Mouse (Mus musculus): ENCODE results near the gene Arel1. TPM values are rescaled to one million over a fixed set of nuclear protein-coding genes. Genes with fewer than 3 reads are reported as not detected.

The Arel1 gene
- 27.8 and 28.7 TPM in 2 replicates for polyA plus RNA-seq (2016; fragmentation: Nextera tagmentation; extraction: Ambion mirVana)

DNA sequence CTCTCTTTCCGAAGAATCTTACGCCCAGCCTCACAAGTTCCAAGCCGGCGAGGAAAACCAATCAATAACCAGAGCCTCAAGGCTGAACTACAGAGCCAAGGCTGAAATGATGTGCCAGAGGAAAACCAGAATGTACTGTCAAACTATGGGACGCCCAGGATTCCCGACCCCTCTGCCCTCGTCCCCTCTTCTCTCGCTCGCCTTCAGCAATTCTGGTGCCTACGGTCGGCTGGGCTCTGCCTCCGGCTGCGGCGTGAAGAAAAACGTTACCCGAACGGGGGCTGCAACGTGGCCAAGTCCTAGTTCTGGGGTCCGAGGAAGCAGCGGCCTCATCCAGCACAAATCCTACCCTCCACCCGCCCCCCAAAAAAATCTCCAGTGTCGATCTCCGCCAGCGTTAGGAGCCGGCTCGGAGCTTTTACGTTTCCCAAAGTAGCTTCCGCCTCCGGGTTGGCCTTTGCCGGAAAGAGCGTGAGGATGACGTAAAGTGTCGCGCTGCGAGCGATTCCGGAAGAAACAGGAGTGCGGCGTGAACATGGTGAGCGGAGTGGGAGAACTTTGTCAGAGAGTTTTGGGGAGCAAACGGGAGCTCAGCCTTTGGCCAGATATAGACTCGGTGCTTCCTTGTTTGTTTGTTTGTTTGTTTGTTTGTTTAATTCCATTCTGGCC is at the start of gene Arel1, which contains the start of gene Fcf1:
Gene Arel1 (minus strand): TSS at position 473 of the 669 bp plus-strand sequence.
Gene Fcf1 (plus strand): TSS at position 470 of the 669 bp plus-strand sequence.
- ATAC-seq (ENCODE audit: low FRiP score, low read depth): peak; percentile 25; the same call in 1 of the 2 replicates
- H3K9me3 ChIP-seq: no peaks in the 10 kb centered on the region
- WGBS: under 1% methylated on average over 42 of the region's 42 CpGs
- H3K4me1 ChIP-seq: peaks cover 19% of the 10 kb centered on the region
- peak within 1 kb of the TSS; percentile 96 for H3K4me2 ChIP-seq (replicated peaks)
- H3K36me3 ChIP-seq: peaks cover 20% of the 10 kb centered on the region
- H3K4me3 ChIP-seq: peak within 1 kb of the TSS; percentile 84
- peak within 1 kb of the TSS; percentile 84 for H3K9ac ChIP-seq
- H3K27me3 ChIP-seq (replicated peaks): no peaks in the 10 kb centered on the region
- no peak within 1 kb of the TSS for H3K27ac ChIP-seq

DNA sequence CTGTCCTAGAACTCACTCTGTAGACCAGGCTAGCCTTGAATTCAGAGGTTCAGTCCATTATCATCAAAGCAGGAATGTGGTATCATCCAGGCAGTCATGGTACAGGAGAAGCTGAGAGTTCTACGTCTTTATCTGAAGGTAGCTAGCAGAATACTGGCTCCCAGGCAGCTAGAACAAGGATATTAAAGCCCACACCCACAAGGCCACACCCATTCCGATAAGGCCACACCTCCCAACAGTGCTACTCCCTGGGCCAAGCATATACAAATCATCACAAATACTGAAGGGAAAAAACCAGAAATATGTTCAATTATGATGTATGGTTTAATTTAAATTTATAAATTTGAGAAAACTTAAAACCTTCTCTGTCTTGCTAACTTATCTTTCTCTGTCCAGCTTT is 41.5 kb upstream of the Arel1 start:
- Histone ChIP-seq H3K4me2 (replicated peaks) (no peak overlapping the region), H3K4me1 (no peaks in the 10 kb centered on the region), H3K27me3 (replicated peaks) (no peaks in the 10 kb centered on the region), H3K9me3 (no peaks in the 10 kb centered on the region), H3K36me3 (peaks cover 42% of the 10 kb centered on the region), H3K9ac (no peak overlapping the region), H3K4me3 (no peak overlapping the region), H3K27ac (no peak overlapping the region)
- WGBS: 94% methylated on average over 2 of the region's 2 CpGs
- no peak for ATAC-seq (ENCODE audit: low FRiP score, low read depth)

DNA sequence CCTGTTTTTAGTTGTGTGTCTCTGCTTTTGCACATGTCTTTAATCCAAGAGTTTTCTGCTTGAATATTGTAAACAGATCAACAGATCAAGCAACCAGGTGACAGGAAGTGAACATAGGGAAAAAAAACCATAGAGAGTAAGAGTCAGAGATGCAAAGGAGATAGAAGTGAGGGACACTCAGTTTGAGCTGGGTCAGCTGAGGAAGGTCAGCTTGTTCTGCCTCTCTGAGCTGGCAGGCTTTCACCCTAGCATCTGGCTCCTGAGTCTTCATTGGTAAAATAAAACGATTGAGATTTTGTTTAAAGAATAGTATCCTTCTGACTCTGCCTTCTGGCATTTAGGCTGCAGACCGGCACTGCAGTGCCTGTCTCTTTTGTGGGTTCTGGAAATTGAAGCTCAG is 39.8 kb upstream of the Arel1 start:
- peaks cover 31% of the 10 kb centered on the region for H3K36me3 ChIP-seq
- no peaks in the 10 kb centered on the region for H3K27me3 ChIP-seq (replicated peaks)
- H3K4me2 ChIP-seq (replicated peaks): no peak overlapping the region
- H3K4me1 ChIP-seq: no peaks in the 10 kb centered on the region
- WGBS: 99% methylated on average over 2 of the region's 2 CpGs
- no peak overlapping the region for H3K4me3 ChIP-seq
- no peaks in the 10 kb centered on the region for H3K9me3 ChIP-seq
- no peak overlapping the region for H3K27ac ChIP-seq
- H3K9ac ChIP-seq: no peak overlapping the region
- ATAC-seq (ENCODE audit: low FRiP score, low read depth): no peak

DNA sequence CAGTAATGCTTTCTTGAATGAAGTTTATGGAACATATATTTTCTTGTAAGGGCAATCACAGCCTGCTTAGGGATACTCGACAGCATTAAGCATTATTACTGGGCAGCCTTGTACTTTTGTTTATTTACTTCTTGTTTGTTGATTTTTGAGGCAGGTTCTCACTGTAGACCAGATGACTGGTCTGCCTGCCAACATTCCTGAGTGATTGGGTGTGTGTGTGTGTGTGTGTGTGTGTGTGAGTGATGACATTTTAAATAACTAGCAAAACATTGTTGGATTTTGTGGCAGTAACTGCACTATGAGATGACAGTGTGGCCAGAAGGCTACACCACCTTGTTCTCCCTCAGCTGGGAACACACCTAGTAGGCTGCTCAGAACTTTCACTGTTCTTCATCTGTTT is 39.1 kb upstream of the Arel1 start:
- Histone ChIP-seq H3K9me3 (no peaks in the 10 kb centered on the region), H3K27me3 (replicated peaks) (no peaks in the 10 kb centered on the region), H3K36me3 (peaks cover 24% of the 10 kb centered on the region), H3K4me1 (no peaks in the 10 kb centered on the region), H3K4me2 (replicated peaks) (no peak overlapping the region), H3K9ac (no peak overlapping the region), H3K27ac (no peak overlapping the region), H3K4me3 (no peak overlapping the region)
- ATAC-seq (ENCODE audit: low FRiP score, low read depth): no peak
- 91% methylated on average over 1 of the region's 1 CpGs for WGBS

DNA sequence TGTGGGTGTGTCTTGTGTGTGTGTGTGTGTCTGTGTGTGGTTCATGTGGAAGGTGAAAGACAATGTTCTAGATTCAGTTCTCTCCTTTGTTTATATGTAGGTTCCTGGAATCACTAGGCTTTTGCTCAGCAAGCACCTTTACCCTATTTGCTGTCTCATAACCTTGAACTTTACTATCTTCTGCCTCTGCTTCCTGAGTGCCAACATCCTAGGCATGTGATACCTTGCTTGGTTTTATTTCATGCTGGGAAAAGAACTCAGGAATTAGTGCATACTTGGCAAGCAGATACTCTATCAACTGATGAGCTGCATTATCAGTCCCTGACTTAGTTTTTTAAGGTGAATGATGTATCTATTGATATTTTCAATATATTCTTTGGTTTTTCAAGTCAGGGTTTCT is 36.3 kb upstream of the Arel1 start:
- H3K4me2 ChIP-seq (replicated peaks): no peak overlapping the region
- no peaks in the 10 kb centered on the region for H3K4me1 ChIP-seq
- no peaks in the 10 kb centered on the region for H3K9me3 ChIP-seq
- no peak overlapping the region for H3K27ac ChIP-seq
- no peak for ATAC-seq (ENCODE audit: low FRiP score, low read depth)
- H3K36me3 ChIP-seq: peaks cover 4% of the 10 kb centered on the region; the same call in 1 of the 2 replicates
- H3K9ac ChIP-seq: no peak overlapping the region
- H3K27me3 ChIP-seq (replicated peaks): no peaks in the 10 kb centered on the region
- H3K4me3 ChIP-seq: no peak overlapping the region

DNA sequence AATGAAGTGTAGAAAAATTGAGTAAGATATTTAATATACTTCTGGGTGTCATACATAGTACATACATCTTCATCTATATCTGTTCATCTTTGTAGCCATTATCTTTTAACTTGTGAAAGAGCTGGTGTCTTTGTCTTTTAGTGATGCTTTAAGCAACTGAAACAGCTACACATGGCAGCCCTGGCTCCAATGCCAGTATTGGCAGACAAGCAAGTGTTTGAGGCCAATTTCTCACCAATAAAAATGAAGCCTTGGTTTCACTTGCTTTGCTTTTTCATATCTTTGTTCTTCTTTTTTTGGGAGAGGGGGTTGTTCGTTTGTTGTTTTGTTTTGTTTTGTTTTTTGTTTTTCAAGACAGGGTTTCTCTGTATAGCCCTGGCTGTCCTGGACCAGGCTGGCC is 35.5 kb upstream of the Arel1 start:
- H3K27ac ChIP-seq: no peak overlapping the region
- 93% methylated on average over 1 of the region's 1 CpGs for WGBS
- peaks cover 3% of the 10 kb centered on the region; the same call in 1 of the 2 replicates for H3K36me3 ChIP-seq
- no peaks in the 10 kb centered on the region for H3K4me1 ChIP-seq
- no peaks in the 10 kb centered on the region for H3K27me3 ChIP-seq (replicated peaks)
- no peaks in the 10 kb centered on the region for H3K9me3 ChIP-seq
- no peak for ATAC-seq (ENCODE audit: low FRiP score, low read depth)
- H3K4me2 ChIP-seq (replicated peaks): no peak overlapping the region
- H3K9ac ChIP-seq: no peak overlapping the region
- no peak overlapping the region for H3K4me3 ChIP-seq

DNA sequence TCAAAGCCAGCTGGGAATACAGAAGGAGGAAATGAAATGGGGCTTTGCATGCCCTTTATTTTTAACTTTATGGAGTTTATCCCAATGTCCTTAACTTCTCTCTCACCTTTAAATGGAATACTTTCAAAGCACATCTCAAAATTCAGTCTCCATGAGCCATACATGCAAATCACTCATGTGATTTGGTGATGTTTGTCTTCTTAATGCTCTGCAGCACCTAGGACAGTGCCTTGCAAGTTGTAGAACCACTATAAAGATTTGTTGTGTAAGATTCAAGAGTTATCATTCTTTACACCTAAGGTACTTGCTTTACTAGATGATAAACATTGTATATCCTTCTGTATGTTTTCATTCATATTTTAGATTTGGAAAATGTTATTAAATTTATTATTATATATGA is 28.4 kb upstream of the Arel1 start:
- Histone ChIP-seq H3K9me3 (no peaks in the 10 kb centered on the region), H3K27me3 (replicated peaks) (no peaks in the 10 kb centered on the region), H3K9ac (no peak overlapping the region), H3K4me1 (peaks cover 23% of the 10 kb centered on the region), H3K36me3 (no peaks in the 10 kb centered on the region), H3K27ac (no peak overlapping the region), H3K4me3 (no peak overlapping the region), H3K4me2 (replicated peaks) (peak overlapping the region; percentile 89)
- no peak for ATAC-seq (ENCODE audit: low FRiP score, low read depth)

DNA sequence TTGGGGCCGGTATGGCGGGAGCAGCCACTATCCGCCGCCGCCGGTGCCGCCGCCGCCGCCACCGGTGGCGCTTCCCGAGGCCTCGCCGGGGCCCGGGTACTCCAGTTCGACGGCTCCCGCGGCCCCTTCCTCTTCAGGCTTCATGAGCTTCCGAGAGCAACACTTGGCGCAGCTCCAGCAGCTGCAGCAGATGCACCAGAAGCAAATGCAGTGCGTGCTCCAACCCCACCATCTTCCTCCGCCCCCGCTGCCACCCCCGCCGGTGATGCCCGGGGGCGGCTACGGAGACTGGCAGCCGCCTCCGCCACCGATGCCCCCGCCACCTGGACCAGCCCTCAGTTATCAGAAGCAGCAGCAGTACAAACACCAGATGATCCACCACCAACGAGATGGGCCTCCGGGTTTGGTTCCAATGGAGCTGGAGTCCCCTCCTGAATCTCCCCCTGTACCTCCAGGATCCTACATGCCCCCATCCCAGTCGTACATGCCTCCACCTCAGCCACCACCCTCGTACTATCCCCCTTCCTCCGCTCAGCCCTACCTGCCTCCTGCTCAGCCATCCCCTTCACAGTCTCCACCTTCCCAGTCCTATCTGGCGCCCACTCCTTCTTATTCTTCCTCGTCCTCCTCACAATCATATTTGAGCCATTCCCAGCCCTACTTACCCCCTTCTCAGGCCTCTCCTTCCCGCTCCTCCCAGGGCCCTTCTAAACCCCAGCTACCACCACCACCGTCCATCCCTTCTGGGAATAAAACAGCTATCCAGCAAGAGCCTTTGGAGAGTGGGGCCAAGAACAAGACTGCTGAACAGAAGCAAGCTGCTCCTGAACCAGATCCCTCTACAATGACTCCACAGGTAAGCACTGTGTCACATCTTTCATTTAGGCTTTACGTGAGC is 26.1 kb upstream of the Arel1 start:
- peaks cover 23% of the 10 kb centered on the region for H3K4me1 ChIP-seq
- H3K9me3 ChIP-seq: no peaks in the 10 kb centered on the region
- ATAC-seq (ENCODE audit: low FRiP score, low read depth): peak; percentile 52
- H3K4me3 ChIP-seq: peak overlapping the region; percentile 91
- H3K9ac ChIP-seq: peak overlapping the region; percentile 97
- WGBS: under 1% methylated on average over 42 of the region's 44 CpGs
- H3K27me3 ChIP-seq (replicated peaks): no peaks in the 10 kb centered on the region
- peak overlapping the region; percentile 89 for H3K4me2 ChIP-seq (replicated peaks)
- H3K36me3 ChIP-seq: no peaks in the 10 kb centered on the region
- H3K27ac ChIP-seq: peak overlapping the region; percentile 81

DNA sequence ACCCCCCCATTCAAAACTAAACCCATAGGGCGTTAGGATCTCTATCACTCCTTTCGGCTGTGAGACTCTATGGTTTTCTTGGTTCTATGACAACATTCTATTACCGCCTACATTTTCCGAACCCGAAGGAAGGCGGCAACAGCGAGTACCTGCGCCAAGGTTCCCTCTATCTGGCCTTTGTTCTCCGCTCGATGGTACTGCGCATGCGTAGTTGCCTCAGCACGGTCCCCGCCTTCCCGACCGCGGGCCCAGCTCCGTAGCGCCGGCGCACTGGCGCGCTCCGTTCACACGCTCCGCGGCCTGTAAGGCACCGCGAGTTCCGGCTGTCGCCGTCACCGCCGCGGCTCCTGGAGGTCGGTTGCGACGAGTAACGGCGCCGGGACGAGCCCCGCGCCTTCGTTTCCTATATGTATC is 25.4 kb upstream of the Arel1 start, which contains the start of gene Ylpm1:
Gene Ylpm1 (plus strand): TSS at position 239 of the 414 bp plus-strand sequence.
- Histone ChIP-seq H3K9ac (peak within 1 kb of the TSS; percentile 97), H3K4me3 (peak within 1 kb of the TSS; percentile 91), H3K36me3 (no peaks in the 10 kb centered on the region), H3K27ac (peak within 1 kb of the TSS; percentile 81), H3K9me3 (no peaks in the 10 kb centered on the region), H3K27me3 (replicated peaks) (no peaks in the 10 kb centered on the region), H3K4me2 (replicated peaks) (peak within 1 kb of the TSS; percentile 89), H3K4me1 (peaks cover 23% of the 10 kb centered on the region)
- under 1% methylated on average over 45 of the region's 45 CpGs for whole genome bisulfite sequencing
- ATAC-seq (ENCODE audit: low FRiP score, low read depth): peak; percentile 97

DNA sequence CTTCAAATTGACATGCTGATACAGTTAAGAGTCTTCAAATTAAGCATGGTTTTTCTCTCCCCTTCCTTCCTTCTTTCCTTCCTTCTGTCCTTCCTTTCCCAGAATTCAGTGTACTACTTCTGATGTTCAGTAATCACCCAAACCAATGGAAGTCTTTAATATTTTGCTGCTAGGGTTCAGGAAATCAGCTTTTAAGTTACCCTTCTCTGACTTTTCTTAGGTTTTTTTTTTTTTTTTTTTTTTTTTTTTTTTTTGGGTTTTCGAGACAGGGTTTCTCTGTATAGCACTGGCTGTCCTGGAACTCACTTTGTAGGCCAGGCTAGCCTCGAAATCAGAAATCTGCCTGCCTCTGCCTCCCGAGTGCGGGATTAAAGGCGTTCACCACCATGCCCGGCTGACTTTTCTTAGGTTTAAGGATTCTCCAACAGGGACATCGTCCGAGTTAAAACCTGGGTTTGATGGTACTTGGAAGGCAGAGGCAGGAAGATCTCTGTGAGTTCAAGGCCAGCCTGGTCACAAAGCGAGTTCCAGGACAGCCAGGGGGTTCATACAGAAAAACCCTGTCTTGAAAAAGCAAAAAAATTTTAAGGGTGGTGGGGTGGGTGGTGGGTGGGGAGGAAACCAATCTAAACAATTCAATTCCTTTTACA is 24.5 kb upstream of the Arel1 start:
- peaks cover 23% of the 10 kb centered on the region for H3K4me1 ChIP-seq
- 92% methylated on average over 9 of the region's 9 CpGs for WGBS

DNA sequence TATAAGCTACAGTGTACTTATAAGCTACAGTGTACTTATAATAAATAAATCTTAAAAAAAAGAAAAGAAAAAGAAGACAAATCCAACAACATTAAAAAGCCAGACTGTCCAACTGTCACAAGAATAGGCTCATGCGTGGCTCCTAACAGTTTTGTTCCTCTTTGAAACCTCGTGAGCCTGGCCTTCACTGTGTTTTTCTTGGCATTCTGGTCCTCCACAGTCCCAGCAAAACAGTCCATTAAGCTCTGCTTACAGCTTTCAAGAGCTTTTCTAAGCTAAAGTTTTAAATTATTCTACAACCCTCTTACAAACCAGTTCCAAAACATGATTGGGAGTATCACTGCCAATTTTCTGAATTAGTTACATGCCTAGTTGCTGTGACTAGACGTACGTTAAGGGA is 18.8 kb upstream of the Arel1 start:
- Histone ChIP-seq H3K27ac (no peak overlapping the region), H3K4me3 (no peak overlapping the region), H3K9me3 (no peaks in the 10 kb centered on the region), H3K9ac (no peak overlapping the region), H3K4me2 (replicated peaks) (no peak overlapping the region), H3K27me3 (replicated peaks) (no peaks in the 10 kb centered on the region), H3K36me3 (0 out of 2 replicates have a peak, but pooled peaks cover 5% of the 10 kb centered on the region), H3K4me1 (no peaks in the 10 kb centered on the region)
- 77% methylated on average over 4 of the region's 4 CpGs for WGBS
- ATAC-seq (ENCODE audit: low FRiP score, low read depth): no peak

More for the DNA sequence above, 24.5 kb upstream of the Arel1 start:
- no peak for ATAC-seq (ENCODE audit: low FRiP score, low read depth)
- H3K9ac ChIP-seq: no peak overlapping the region
- no peaks in the 10 kb centered on the region for H3K27me3 ChIP-seq (replicated peaks)
- no peaks in the 10 kb centered on the region for H3K9me3 ChIP-seq
- H3K4me3 ChIP-seq: 0 out of 2 replicates have a peak overlapping the region, but pooled peaks have one; percentile 91
- no peak overlapping the region for H3K27ac ChIP-seq
- H3K36me3 ChIP-seq: no peaks in the 10 kb centered on the region
- H3K4me2 ChIP-seq (replicated peaks): peak overlapping the region; percentile 89

All from neural tube, embryonic 12.5 days (tissue).